Mouse (Mus musculus) heart, postnatal 14 days (tissue): ENCODE results near the gene Lhfp. TPM values are rescaled to one million over a fixed set of nuclear protein-coding genes. Genes with fewer than 3 reads are reported as not detected.

ENCODE experiments used
- DNase-seq, 2 experiments: peaks; one replicate each; pipeline ENCODE4 v3.0.0; 2021 to 2022
- intact Hi-C: fragments of 180-260 bp; cut with DNase I; formaldehyde crosslinking; loops from one replicate; pipeline ENCODE4 v1.15.1; 2025
- total RNA-seq, 2 experiments: library from RNA; stranded (reverse); gene quantifications; 2 replicates each; pipeline ENCODE4 v1.2.3; 2021

Gene Lhfp
- total RNA-seq, 2 experiments from 2014 or later: 65.2 to 73.9 TPM

DNA sequence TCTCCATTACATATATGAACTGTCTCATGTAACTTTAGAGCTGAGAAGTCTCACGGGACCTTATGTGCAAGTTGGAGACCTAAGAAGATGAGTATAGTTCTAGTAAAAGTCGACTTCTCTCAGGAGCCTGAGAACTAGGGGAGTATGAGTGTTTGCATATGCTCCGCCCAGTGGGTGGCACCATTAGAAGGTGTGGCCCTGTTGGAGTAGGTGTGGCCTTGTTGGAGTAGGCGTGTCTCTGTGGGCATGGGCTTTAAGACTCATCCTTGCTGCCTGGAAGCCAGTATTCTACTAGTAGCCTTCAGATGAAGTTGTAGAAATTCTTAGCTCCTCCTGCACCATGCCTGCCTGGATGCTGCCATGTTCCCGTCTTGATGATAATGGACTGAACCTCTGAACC lies 105.7 kb downstream of the Lhfp start:
- DNase-seq: no peak
- intact Hi-C loops: loop anchor here (10.0 kb wide), 1 partner anchor 112 kb away; no protein-coding TSS in a partner anchor

DNA sequence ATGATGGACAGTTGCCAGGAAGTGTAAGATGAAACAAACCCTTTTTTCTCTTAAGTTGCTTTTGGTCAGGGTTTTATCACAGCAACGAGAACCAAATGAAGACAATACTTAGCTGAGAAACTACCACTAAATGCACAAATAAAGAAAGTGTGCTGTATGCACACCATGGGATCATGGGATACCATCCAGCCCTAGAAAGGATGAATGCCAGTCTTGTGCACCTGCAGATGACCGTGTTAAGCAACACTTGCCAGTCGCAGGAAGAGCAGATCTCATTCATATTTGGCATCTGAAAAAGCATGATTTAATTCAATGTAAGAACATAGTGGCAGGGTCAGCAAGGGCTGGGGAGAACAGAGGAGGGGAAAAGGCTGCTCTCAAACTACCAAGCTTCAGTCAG lies 107.4 kb downstream of the Lhfp start:
- intact Hi-C loops: loop anchor here (10.0 kb wide), 1 partner anchor 114 kb away; no protein-coding TSS in a partner anchor
- DNase-seq: no peak

DNA sequence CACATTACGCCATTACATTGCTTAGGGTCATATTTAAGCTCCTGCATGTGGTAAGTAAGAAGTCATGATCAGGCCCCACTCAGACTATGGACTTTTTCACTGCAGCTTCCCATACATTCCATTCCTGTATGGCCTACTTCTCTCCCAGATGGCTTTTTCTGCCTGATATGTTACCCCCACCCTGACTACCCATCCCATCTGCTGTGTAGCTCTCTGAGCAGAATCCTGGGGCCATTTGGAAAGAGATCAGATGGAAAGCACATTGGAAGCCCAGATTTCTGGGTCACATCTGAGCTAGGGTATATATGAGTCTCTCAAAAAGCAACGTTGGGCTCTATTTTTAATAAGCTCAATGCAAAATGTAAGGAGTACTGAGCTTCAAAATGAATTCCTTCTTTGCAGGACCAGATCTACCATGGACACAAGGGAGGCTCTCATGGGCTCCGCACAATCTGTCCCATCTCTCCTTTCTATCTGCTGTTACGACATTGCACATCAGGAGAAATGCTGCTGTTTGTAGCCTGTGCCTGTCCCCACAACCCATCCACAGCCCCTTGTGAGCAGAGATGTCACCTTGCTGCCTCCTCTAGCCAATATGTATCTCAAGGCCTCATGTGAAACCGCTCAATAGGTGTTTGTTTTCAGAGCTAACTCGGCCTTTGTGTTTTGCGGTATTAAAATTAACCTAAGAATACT lies 108.4 kb downstream of the Lhfp start:
- no peak for DNase-seq
- intact Hi-C loops: loop anchor here (10.0 kb wide), 1 partner anchor 115 kb away; no protein-coding TSS in a partner anchor

DNA sequence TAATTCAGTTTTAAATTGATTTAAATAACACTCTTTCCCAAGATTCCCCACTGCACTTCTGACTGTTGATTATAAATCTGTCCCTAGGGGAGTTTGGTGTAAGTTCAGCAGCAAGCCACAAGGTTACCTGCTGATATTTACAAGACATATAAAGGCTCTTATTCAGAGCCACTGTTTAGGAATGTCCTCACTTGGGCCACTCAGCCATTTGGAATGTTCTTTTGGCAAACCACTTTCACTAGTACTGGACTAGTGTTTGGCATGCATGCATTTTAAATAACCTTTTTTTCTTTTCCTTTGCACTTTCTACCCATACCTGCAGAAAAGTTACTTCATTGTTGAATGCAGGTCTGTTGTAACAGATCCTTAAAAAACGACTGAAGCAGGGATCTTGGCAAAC lies 109.8 kb downstream of the Lhfp start:
- intact Hi-C loops: no loop called here
- DNase-seq: no peak

DNA sequence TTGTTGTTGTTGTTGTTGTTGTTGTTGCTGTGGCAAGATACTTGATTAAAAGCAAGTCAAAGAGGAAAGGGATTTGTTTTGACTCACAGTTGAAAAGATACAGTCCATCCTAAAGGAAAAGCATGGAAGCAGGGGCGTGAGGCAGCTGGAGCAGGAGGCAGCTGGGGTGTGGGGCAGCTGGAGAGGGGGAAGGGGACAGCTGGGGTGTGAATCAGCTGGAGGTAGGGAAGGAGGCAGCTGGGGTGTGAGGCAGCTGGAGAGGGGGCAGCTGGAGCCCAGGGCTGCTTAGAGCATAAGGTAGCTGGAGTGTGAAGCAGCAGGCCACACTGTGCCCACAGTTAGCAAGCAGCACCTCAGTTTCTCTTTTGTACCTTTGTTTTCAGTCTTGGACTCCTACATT lies 110.3 kb downstream of the Lhfp start:
- no peak for DNase-seq
- intact Hi-C loops: no loop called here

DNA sequence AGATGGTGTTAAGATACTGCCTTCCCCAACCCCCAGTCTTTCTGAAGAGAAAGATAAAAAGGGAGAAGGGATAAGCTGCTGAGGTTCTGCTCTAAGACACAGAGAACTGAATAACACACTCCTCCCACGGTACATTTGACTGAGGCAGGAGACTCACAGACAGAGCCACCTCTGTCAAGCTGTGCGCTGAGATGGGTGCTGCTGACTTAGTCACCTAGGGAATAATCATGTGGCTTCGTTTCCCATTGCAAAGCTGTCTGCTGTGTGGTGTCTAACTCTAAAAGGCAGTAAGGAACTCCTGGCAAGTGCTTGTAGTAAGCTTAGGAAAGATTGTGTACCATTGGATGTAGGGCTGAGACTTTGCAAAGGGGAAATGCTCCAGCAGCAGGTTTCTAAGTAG lies 120.6 kb downstream of the Lhfp start:
- no peak for DNase-seq
- intact Hi-C loops: no loop called here

DNA sequence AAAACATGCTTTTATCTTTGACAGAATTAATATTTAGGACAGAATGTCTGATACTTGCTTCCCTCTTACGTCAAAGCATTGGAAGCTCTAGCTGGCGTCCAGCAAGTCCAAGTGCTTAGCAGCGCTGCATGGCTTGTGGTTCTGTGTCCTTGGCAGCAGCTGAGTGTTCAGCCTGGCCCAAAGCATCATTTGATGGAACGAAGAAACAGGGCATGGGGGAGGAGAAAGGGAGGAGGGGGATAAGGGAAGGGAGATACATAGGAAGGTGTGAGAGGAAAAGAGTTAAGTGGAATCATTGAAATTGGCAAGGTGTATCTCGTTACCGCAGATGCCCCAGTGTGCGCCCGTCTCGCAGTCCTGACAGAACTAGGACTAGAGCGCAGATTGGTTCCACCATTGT lies 124.0 kb downstream of the Lhfp start:
- intact Hi-C loops: loop anchor here (5.0 kb wide), 1 partner anchor 123 kb away; the partner anchor contains the start of gene Lhfp
- DNase-seq: peak; percentile 37 to 59

DNA sequence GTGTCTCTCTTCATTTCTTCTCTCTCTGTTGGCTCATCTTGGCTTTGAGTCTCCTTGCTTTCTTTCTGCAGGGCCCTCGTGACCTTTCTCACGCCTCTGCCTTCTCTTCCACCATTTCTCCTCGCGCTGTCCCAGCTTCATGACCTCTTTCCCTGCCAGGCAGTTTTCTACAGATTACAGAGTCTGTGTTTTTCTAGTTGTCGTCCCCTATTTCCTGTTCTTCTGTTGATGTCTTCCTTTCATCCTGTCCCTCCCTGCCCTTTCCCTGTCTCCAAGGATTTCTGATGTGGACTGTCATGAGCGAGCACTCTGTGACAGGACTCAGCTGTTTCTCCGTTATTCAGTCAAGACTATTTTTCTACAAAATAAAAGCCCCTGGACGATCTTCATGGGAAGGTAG lies 124.7 kb downstream of the Lhfp start:
- peak; percentile 11 to 34 for DNase-seq
- intact Hi-C loops: loop anchor here (5.0 kb wide), 1 partner anchor 124 kb away; the partner anchor contains the start of gene Lhfp

DNA sequence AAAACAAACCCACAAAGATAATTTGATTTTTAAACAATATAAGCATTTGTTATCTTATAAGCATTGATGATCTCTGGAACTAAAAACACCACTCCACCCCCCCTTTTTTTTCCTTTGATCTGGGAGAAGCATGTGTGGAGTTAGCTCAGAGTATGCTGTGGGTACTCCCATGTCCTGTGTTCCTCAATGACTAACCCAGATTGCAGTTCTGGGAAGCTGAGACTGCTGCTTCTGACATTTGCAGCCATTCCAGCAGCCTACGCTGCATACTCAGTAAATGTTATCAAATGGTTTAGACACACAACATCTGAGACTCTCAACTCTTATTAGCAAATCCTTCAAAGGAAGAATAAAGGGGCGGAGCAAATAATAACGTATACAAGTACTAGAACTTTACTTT lies 128.2 kb downstream of the Lhfp start:
- DNase-seq: peak in 1 of 2 experiments; percentile 22

DNA sequence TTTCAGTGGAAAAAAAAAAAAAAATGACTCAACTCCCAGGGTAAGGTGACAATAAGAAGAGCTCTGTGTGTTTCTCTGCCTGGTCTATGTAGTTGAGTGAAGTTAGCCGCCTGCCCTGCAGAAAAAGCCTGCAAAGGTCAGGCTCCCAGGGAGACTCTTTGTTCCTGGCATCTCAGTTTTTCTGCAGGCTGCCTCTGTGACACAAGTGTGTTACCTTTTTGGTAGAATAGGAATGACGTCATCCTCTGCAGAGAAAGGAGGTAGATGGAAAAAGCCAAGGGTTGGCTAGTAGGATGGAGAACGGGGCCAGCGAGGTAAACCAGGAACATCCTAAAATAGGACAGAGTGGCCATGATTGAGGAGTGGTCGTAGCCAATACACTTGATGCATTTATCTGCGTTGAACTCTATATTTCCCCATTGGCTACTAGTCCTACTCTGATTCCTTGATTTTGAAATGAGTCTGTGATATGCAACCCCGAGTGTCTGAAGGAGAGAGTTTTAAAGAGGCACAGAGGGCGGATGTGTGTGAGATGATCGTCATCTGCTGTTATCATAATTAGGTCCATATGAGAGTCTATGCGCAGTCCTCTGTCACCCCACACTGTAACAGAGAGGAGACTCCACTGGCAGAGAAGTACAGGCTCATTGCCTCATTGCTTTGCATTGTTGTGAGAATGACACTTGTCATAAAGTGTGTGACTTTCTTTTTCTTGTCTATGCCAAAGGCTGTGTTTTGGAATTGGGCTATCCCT lies 132.2 kb downstream of the Lhfp start:
- DNase-seq: no peak
- intact Hi-C loops: no loop called here

More for the DNA sequence above, 128.2 kb downstream of the Lhfp start:
- intact Hi-C loops: loop anchor here (5.0 kb wide), 1 partner anchor 127 kb away; the partner anchor contains the start of gene Lhfp

DNA sequence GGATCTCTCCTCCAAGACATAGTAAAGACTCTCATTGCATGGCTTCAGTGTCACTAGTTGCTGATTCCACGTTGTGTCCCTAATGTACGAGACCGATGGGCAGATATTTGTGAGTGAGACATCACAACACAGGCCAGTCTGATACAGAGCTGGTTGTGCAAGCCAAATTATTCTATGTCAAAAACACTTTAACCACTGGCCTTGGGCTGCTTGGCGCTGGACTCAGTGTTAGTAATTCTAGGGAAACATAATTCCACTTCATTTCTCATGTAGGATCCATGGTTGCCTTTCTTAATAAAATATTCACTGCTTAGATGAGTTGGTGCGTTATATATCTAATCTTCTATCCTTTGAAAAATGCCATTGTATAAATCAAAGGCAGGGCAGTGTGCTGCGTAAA lies 138.6 kb downstream of the Lhfp start:
- intact Hi-C loops: no loop called here
- no peak for DNase-seq

DNA sequence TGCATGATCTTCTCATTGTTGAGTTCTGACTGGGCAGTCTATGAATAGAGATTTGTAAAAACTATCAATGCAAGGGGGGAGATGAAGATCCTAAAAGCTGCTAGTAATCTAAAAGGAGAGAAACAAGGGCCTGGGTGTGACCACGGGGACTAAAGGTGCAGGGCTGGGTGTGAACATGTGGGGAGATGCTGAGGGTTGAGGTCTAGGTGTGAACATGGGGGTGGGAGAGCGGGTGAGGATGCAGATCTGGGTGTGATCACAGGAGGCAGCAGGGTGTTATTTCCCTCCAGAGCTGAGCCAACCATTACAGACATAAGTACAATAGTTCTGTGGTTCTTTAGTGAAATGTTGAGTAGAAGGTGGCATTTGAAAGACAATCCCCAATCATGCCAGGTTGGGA lies 144.1 kb downstream of the Lhfp start:
- intact Hi-C loops: no loop called here
- no peak for DNase-seq

DNA sequence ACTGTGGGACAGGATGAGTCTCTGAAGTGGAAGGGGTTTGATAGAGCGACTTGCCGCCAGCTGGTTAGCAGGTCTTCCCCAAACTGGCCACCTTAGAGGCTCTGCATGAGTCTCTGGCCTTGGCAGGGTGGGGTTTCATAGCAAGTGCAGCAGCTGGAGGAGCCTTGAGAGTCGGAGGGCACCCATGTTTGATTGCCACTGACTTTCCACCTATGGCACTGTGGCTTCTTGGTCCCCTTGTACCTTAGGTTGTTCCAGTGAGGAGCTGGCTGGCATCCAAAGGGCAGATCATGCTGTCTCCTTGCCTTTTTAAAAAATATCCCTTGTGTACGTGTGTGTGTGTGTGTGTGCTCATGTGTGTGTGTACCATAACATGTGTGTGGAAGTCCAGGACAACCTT lies 152.1 kb downstream of the Lhfp start:
- intact Hi-C loops: no loop called here
- no peak for DNase-seq

DNA sequence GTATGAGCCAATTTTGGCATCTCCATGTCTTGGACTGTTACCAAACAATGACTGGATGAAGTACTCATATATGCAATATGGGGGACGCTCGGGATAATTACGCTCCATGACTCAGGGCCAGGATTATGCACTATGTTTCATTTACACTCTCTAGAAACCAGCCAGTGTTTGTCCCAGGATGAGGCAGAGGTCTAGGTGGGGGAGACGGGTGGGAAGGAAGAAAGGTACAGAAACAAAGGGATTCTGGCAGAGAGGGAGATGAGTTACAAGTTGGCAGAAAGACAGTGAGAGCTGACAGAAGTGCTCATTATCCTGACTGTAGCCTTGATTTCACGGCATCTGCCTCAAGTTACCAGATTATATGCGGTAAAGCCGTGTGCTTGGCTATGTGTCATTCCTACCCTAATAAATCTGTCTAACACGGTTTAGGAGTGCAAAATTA lies 154.4 kb downstream of the Lhfp start:
- no peak for DNase-seq
- intact Hi-C loops: no loop called here

DNA sequence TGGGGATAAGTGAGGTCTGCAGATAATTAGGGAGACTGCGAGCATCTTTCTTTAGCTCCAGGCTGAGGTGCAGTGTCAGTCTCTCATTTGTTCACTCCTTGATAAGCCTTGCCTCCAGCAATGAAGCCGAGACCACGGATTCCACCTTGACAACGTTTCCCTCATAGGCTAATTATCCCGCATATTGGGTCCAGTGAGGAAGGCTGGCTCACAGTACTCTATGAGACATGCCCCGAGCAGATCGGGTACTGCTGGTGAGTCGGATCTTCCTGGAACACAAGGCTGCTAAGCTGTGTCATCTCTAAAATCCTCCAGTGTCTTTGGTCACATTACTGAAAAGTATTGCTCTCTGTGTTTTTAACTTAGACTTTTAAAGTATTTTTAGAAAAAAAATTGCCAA lies 158.8 kb downstream of the Lhfp start:
- no peak for DNase-seq
- intact Hi-C loops: no loop called here

DNA sequence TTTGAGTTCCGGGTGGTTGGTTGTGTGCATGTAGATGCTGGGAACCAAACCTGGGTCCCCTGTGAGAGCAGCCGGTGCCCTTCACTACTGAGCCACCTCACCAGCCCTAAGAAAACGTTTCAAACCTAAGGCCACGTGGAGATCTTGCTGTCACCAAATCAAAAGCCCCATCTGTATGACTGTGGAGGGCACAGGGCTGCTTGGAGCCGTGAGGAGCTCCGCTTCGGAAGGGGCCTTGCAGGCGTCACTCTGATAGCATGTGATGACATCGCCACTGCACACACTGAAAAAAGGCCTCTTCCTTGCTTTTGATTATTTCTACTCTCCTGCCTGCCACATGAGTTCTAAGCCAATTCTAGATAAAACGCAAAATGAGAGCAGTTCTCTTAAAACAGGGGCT lies 159.5 kb downstream of the Lhfp start:
- no peak for DNase-seq
- intact Hi-C loops: no loop called here

DNA sequence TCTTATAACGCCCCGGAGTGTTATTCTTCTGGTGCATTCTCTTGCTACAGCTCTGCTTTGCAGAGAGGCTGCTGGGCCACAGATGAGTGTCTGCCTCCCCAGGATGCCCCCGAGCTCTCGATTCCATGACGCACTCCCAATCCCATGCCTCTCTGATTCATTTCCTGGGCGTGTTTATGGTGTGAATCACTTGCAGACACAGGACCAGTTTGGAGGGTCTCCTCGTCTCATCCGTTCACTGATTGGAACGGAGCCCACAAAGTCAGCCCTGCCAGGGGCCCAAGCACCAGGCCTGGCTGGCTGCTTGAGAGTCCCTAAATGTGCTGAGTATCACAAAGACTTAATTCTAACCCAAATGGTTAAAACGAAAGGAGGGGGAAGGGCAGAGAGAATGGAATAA lies 160.3 kb downstream of the Lhfp start:
- intact Hi-C loops: no loop called here
- DNase-seq: peak in 1 of 2 experiments; percentile 14

DNA sequence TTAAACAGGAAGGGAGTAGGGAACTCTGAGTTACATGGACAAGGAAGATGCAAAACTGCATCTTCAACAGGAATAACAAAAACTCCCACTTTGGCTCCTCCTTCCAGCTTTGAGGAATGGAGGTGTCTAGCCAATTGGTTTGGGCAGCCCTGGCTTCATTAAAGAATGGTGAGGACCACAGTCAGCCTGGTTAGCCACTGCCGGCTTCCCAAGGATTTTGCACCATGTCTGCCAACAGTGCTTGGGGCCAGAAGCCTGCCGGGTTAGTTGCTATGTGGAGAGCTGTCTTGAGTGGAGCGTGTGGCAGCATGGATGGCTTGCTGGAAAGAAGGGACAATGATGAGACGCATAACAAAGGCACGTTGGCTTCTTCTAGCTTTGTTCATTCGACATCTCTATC lies 160.9 kb downstream of the Lhfp start:
- no peak for DNase-seq
- intact Hi-C loops: no loop called here

DNA sequence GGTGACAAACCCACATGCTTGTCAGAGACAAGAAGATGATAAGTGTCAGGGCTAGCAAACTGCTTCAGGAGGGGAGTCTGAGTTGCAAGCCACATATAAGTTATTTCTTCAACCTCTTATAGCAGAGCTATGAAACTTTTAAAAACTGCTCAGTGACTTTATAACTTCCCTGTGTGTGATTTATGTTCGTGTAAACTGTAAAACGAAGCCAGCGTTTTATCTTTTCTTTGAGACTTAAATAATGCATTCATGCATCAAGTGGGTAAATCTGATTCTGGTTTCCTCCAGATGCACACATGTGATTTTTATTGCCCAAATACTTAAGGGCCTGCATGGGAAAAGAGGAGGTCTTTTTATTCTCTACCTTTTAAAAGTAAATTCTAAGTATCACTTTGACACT lies 161.4 kb downstream of the Lhfp start:
- intact Hi-C loops: no loop called here
- DNase-seq: no peak

DNA sequence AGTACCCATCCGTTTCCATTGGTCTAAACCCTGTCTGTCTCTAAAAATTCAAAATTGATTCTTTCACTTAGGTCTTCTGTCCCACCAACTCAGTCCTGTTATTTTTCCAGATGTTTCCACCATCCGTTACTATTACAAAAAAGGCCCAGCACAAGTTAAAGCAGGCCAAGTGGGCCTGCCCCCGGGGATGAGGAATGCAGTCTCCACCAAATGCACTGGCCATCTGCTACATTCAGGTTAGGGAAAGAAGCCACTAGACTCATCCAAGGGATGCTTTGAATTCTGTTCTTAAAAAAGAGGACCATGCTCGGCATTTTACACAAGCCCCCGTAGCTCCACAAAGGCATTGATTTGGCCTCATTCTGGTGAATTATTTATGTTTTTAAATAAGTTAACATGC lies 162.3 kb downstream of the Lhfp start:
- intact Hi-C loops: no loop called here
- DNase-seq: no peak

DNA sequence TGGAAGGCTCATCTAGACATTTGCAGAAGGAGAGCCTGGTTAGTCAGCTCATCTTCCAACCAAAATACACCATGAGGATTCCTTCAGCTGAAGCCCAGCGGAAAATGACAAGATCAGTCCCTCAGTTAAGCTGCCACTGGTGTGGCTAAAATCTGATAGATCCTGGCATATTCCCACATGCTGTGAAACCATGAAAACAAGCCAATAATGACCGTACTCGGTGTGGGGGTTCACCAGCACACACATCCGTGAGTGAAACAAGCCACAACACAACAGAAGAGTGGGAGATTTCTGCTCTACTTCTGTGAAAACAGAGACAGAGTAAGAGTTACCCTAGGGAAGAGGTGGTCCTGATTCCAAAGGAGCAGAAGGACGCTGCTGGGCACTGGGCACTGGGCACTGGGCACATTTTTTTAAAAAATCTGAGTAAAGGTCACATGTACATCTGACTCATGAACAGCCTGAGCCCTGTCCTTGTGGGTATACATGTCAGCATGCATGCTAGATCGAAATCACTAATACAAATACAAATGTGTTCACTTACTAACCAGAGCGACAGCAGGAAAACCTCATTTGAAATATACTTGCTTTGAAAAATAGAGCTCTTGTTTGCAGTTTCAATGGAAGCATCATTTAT lies 163.1 kb downstream of the Lhfp start:
- intact Hi-C loops: no loop called here
- no peak for DNase-seq
